Mouse (Mus musculus) CD4-positive, CD25-positive, alpha-beta regulatory T cell, adult 2 months (primary cell): ENCODE measurements around the gene Pla2g7.
"Not testable (repeated sequence)": the region's sequence is repeated elsewhere in the genome, so short reads cannot be mapped to it uniquely, and the experiment has no call there.

ENCODE experiments used
- DNase-seq: peaks from one replicate; pipeline ENCODE4 v3.0.0-alpha.2; 2012; ENCODE audit warnings: low read depth, low spot score

Gene Pla2g7

DNA sequence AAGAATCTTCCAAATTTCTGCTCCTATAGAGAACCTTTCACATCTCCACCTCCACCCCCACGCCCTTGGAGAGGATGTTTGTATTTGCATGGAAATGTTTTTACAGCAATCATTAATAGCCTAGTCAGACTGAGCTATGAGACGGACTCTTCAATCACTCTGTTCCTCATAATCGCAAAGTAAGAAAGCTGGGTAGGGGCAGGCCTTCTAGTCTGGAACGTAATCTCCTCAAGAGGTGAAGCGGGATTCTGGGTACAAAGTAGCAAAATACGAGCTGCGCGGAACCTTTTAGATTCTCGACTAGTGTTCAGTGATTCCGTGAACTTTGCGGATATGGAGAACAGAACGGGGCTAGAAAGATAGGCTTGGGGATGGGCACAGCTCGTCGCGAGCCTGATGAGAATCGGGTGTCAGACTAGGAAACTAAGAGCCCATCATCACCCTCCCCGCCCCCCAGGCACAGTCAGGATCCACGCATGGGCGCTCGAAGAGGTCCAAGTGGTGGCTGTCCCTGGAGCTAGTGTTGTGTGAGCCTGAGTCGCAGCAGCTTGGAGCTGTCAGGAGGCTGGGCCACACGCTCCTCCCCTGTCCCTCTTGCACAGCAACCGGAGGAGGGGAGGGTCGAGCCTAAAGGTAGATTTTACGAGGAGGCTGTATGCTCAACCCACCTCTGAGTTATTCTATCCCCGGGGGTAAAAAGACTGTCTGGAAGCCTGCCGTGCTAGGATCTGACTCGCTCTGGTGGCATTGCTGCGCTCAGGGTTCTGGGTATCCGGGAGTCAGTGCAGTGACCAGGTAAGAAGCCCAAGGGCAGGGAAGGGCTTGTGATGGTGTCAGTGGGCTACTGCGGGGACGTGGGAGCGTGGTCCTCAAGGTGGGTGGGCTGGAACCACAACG is at the start of gene Pla2g7:
Pla2g7 (plus strand) TSS at position 107 of the 897 bp plus-strand sequence.
- DNase-seq = no peak

DNA sequence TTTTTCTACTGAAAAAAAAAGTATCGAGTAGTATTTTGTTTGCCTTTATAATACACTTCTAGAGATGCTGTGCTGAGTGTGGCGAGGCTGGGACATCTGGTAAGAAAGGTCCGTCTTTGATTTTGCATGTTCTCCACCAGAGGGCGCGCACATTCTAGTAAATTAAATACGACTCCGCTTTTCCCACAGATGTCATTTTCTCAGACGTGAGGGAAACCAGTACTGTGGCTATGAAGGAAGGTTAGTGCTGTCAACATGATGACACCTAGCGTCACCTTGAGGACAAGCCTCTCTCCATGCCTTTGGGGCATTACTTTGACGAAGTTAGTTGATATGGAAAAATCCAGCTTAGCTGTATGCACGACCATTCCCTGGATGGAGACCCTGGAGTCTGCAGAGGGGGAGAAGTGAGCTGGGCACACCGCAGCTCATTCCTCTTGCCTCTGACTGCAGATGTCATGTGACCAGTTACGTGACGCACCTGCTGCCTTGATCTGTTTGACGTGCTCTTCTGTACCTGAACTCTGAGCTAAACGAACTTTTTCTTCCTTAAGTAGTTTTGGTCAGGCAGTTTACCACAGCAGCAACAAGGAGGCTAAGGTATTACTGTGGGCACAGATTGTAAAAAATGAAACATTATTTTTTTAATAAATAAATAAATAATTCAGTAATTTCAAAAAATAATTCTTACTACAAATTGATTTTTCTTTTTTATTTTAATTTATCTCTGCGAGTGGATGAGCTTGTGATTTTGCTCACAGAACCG is 49.1 kb upstream of the Pla2g7 start:
- peak; percentile 44 for DNase-seq

DNA sequence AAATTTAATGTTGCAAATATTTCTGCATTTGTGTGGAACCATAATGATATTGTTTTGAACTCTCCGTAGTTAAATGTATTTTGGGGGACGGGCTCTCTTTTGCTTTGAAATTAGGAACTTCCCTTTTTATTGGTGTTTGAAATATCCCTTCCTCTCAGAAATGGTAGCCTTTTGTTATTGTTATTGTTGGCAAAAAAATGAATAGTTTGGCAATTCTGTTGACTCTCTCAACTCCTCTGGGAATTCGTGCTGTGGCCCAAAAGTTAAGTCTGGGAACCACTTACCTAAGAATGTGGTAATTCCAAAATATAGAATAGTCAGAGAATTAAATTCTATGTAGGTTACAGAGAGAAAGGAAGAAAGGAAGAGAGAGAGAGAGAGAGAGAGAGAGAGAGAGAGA is 47.7 kb upstream of the Pla2g7 start:
- no peak for DNase-seq

DNA sequence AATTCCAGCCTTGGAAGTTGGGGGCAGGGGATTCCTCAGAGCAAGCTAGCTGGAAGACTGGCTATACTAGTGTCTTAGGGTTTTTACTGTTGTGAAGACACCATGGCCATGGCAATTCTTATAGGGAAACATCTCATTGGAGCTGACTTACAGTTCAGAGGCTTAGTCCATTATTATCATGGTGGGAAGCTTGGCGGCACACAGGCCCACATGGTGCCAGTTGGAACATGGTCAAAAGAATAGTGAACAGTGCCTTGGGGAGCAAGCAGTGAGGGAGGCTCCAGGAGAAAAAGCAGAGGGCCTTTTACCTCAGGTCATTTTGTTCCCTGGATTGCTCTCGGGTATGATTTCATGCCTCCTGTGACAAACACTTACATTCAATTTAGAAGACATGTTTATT is 37.4 kb upstream of the Pla2g7 start:
- no peak for DNase-seq

DNA sequence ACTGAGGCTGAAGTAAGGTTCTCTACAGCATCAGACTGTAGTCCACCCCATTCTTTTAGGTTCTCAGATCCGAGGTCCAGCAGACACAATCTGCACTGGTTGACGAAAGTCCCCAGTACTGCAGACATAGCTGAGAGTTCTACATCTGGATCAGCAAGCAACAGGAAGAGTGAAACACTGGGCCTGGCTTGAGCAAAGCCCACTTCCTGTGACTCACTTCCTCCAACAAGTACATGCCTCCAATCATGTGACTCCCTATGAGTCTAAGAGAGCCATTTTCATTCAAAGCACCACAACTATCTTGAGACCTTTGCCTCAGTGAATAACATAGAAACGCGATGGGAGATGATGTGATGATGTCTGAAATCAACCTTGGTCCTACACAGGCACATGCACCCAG is 36.7 kb upstream of the Pla2g7 start:
- no peak for DNase-seq

DNA sequence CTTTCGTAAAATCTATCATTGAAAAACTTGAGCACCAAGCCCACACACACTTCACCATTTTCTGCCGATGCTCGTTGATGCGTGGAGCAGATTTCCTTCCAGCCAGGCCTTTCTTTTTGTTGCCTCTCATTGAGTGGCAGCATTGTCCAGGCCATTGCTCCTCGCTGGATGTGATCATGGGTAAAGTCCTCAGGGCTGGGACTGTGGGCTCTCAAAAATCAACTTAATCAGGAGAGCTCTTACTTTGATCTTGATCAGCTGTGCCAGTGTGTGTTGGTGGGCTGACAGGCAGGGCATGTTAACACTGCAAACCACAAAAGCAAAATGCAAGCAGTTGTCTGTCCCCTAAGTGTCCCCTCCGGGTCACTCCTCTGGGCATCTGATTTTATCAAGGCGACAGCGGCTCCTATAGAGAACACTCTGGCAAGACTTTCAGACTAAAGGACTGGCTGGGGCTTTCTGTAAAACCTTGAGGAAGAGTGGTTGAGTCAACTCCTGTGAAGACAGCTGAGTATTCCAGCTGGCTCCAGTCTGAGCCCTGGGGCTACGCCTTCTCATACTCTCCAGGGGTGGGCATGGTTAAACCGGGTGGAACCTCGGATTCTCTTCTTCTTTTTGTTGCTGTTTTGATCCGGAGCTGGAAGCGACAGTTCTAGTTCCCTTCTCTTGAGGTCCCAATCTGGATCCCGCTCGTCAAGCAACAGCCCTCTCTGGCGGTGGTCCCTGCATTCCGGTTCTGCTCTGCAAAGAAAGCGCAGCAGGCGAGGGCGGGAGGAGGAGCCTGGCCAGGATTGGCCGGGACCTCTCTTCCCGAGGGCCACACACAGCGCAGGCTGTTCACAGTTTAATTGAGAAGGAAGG is 33.3 kb upstream of the Pla2g7 start:
- DNase-seq = no peak

DNA sequence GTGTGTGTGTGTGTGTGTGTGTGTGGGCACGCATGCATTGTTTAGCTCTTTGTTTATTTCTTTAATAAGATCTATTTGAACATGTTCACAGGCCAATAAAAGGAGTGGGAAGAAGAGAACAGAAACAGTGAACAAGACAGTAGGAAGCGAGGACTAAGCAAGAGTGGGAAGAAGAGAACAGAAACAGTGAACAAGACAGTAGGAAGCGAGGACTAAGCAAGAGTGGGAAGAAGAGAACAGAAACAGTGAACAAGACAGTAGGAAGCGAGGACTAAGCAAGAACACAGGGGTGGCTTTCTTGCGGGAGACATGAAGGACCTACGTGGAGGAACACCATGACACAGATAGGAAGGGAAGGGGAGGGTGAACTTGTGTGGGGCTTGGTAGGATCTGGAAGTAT is 31.1 kb upstream of the Pla2g7 start:
- DNase-seq = not testable (repeated sequence)

DNA sequence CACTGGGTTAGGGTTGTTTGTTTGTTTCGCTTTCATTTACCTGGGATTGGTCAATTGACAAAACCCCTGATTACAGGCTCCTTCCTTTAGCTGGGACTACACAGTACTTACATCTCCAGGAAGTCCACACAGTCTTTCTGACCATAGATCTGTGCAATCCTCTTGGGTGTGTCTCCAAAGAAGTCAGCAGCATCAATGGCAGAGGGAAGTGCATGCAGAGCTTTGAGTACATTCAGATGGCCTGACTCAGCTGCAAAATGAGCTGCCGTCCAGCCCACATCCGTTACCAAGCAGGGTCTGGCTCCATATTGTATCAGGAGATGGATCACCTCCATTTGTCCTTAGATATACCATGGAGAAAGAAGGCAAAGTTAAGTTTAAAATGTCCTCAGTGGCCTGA is 29.1 kb upstream of the Pla2g7 start:
- no peak for DNase-seq

DNA sequence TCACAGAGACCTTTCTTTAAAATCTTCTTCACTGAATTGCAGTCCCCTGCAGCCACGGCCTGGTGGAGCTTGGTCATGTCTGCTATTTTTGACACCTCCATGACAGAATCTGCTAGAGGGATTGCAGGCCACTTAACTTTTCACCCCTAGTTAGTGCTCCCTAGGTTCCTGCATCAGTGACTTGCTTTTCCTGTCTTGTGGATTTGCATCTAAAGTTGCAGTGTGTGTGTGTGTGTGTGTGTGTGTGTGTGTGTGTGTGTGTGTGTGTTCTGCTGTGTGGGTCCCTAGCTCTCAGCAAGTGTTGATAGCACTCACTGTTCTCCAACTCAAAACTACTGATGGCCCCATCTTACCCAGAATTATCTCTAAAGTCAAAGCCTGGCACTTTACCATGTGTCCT is 24.4 kb upstream of the Pla2g7 start, which contains the start of gene Ankrd66:
Ankrd66 (minus strand) TSS at position 101 of the 400 bp plus-strand sequence.
- no peak for DNase-seq

DNA sequence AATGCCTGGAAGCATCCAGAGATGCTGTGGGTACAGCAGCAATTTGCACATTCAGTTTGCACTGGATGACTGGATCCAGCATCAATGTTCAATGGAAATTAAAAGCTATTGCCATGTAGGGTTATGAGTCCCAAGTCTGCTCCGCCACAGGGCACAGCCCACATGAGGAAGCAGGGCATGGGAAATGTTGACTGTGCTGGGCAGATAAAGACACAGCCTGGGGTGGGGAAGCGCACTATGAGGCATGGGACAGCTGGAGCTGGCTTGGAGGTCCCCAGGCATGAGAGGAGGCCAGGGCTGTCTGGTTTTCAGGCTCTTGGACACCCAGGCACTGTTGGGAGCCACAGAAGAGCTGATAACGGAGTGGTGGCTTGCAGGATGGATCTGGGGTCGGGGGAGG is 23.9 kb upstream of the Pla2g7 start:
- DNase-seq = no peak

DNA sequence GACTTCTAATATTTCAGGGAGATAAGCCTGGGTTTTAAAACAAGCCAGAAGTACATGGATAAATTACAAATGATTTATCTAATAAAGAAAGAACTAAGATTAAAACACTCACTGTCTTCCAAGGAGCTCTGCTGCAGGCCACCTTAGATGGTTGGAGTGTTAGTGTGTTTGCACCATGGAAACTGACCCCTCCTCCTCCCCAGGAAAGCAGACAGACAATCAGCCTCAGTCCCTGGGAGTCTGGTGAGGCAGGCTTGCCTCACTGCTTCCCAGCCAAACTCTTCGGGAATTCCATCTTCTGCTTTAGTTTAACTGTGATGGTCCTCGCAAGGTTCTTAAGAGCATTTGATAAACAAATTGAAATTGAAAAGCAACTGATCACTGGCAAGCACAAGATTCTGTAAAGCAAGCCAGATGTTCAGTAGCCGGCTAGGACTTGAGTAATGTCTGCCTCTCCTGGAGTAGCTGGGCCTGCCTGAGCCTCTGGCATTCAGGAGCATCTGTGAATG is 16.7 kb upstream of the Pla2g7 start:
- DNase-seq = no peak

DNA sequence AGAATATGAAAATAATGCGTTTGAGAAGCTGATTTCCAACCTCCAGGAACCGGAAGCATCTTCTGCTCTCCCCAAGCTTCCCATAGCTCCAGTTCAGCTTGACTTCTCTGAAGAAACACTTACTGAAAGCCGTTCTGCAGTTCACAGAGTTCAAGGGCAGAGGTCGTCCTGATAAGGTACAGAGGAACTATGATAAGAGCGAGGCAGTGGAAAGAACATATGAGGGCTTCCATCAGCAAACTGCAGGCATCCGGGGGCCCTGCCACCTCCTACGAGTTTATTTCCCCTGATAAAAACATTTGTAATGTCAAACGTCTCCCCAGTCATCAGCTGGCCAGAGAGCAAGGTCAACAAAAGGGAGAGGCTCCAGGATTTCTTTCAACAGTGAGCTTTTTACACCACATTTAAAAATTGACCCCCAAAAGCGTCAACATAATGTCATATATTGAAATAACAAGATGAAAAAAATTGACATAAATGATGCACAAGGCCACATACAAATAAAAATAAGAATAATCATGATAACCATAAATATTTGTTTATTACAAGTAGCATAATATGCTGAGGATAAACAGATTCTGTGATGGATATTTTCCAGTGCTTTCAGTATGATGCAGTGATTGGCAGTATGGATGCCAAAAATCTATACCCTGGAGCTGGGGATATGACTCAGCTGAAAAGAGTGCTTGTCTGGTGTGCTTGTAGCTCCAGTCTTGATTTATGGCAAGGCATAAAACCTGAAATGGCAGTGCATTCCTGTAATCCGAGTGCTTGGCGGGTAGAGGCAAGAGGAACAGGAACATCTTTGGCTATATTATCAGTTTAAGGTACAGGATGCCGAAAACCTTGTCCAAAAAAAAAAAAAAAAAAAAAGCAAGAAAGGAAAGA is 13.1 kb upstream of the Pla2g7 start:
- DNase-seq = no peak

DNA sequence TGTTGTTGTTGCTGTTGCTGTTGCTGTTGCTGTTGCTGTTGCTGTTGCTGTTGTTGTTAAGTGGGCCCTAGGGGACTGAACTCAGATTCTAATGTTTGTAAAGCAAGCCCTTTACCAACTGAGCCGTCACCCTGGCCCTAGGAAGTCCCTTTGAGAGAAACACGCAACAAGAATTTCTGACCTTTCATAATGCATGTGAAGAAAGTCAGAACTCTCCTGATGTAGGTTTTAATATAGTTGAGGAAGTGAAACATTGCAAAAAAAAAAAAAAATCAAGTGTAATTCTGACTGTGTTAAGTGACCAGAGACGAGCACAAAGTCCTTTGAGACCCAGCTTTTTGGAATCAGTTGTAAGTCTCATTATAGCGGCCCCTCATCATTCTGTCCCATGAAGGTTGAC is 10.8 kb upstream of the Pla2g7 start:
- DNase-seq = no peak

DNA sequence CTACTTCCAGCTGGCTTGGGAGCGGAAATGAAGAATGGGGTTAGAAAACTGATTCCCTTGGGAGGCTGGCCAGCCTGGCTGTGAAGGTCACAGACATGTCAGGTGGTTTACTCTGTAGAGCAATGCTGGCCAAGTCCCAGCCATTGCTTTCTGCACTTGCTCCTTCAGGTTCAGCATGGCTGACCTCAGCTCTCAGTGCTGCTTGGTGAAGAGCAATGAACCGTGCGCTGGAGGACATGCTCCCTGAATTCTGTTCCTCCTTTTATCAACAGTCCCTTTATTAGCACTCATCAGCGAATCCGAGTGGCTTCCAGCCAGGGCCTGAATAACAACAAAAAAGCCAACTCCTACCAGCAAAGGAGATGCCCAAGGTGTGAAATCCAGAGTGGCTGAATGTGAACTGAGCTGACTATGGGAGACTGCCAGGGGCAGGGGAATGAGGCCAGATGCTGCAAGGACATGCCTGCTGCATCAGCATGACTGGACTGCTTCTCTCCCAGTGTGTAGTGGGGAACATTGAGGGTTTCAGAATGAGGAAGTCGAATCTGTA is 10.3 kb upstream of the Pla2g7 start:
- DNase-seq = no peak

DNA sequence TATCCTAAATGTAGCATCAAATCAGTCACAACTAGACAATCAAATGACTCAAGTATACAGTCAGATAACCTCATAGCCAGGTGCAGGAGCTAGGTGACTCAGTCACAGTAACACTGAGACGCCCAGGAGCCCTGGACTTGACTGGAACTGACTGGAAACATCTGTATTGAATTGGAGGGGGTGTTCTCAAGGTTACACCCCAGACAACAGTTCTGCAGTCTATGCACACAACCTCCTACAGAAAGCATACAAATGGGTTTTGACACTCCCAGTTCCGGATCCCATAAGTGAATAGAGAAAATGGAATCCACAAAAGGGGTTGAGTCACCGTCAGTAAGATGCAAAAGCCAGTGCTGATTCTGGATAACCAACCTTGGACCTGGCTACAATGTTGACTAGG is 9.2 kb upstream of the Pla2g7 start:
- DNase-seq = no peak

DNA sequence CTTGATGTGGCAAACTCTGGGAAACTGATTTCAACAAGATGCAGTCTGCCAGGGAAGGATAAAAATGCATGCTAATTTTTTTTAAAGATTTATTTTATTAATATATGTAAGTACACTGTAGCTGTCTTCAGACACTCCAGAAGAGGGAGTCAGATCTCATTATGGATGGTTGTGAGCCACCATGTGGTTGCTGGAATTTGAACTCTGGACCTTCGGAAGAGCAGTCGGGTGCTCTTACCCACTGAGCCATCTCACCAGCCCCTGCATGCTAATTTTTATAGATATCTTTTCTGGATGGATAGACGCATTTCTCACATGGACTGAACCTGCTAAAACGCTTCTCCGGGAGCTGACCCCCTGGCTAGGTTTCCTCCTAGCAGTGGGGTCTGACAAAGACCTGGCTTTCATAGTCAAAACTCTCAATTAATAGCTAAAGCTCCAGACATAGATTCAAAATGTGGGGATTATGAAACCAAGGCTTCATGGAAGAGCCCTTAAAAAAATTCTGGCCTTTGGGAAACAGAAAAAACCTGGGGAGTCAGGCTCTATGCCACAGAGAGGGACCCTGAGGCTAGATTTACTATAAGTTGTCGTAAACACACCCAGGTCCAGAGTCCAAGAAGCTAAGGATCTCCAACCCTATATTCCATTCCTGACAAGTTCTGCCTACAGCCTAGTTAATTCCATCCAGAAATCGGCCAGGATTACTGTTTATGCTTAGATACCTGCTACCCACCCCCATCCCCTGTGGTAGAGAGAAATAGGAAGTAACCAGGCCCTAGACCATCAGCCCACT is 4.5 kb upstream of the Pla2g7 start:
- no peak for DNase-seq

DNA sequence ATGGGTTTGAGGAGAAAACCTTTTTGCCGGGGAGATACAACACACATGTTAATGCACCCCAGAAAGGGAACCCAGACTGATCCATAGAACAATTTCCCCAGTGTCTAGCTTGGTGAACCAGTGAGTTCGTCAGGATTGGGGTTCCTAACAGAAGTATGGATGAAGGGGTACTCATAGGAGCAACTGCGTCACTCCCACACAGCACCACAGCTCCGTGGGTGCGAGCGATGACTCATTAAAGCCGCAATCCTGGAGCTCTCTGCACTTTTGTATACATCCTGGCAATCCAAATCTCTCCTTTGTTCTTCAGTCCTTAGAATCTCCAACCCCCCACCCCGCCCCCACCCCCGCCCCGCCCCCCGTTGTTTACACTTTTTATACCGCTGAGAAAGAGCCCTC is 306 bp upstream of the Pla2g7 start:
- no peak for DNase-seq

DNA sequence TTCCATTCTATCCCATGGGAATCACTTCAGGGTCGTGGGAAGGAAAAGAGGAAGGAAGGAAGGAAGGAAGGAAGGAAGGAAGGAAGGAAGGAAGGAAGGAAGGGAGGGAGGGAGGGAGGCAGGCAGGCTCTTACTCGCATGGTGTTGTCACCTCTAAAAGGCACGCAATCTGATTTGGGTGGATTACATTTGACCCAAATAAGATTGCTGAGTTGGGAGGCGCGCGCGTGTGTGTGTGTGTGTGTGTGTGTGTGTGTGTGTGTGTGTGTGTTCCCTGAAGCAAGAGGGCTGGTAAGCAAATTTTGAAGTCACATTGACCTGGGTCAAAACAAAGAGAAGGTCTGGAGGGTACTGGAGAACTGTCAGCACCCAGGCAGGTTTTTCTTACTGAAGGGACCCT is 1.4 kb downstream of the Pla2g7 start:
- DNase-seq = no peak

DNA sequence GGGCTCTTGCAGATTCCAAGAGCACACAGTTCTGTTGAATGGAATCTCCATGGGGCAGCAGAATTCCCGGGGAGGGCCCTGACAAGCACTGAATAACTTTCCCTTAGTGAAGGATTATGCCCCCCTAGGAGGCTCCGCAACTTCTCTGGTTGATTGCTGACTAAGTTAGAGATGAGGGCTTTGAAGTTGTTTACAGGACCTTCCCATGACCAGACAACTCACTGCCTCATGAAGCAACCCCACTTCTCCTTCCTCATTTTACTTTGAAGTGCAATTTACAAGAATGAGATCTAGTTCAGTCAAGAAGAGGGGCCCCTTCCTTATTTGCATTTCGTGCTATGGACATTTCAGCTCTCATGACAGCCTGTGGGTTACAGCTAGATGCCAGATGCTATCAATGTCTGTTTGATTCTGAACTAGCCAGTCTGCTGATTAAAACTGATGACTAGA is 5.8 kb downstream of the Pla2g7 start:
- no peak for DNase-seq
